Mouse (Mus musculus) embryonic facial prominence, embryonic 15.5 days (tissue): ENCODE results near the gene Pbx4. TPM values are rescaled to one million over a fixed set of nuclear protein-coding genes. Genes with fewer than 3 reads are reported as not detected.

ENCODE experiments used
- ATAC-seq: fragments of 200-750 bp; cut with Nextera tagmentation; 2 replicates; pipeline ENCODE4 v1.8.0; 2017; ENCODE audit warnings: low read depth, moderate TSS enrichment; ENCODE audit not compliant: insufficient number of reproducible peaks, low FRiP score, low TSS enrichment
- H3K27ac ChIP-seq: fragments of 300-500 bp; sonication (generic); replicated peaks from 2 replicates; pipeline ENCODE4 v1.5.1; 2015; ENCODE audit warnings: mild to moderate bottlenecking, inconsistent platforms
- H3K27me3 ChIP-seq: fragments of 300-500 bp; sonication (generic); 2 replicates; pipeline ENCODE4 v1.6.1; 2015; ENCODE audit warnings: inconsistent platforms
- H3K36me3 ChIP-seq: fragments of 300-500 bp; sonication (generic); 2 replicates; pipeline ENCODE4 v1.6.1; 2015; ENCODE audit warnings: mild to moderate bottlenecking, inconsistent platforms
- H3K4me1 ChIP-seq: fragments of 300-500 bp; sonication (generic); 2 replicates; pipeline ENCODE4 v1.6.1; 2015; ENCODE audit warnings: inconsistent platforms
- H3K4me2 ChIP-seq: fragments of 300-500 bp; sonication (generic); replicated peaks from 2 replicates; pipeline ENCODE4 v1.6.1; 2015; ENCODE audit warnings: mild to moderate bottlenecking, inconsistent platforms
- H3K4me3 ChIP-seq: fragments of 300-500 bp; sonication (generic); replicated peaks from 2 replicates; pipeline ENCODE4 v1.5.1; 2015; ENCODE audit warnings: mild to moderate bottlenecking, inconsistent platforms
- H3K9ac ChIP-seq: fragments of 300-500 bp; sonication (generic); 2 replicates; pipeline ENCODE4 v1.6.1; 2015; ENCODE audit warnings: inconsistent platforms
- H3K9me3 ChIP-seq: fragments of 300-500 bp; sonication (generic); replicated peaks from 2 replicates; pipeline ENCODE4 v1.6.1; 2016; ENCODE audit warnings: inconsistent platforms
- WGBS: fragments of 180-500 bp; shearing (Covaris S2); methylation state at CpG from one replicate; pipeline ENCODE4 v1.1.7; 2015; 5-methylcytosine and 5-hydroxymethylcytosine counted together
- polyA plus RNA-seq: library from polyadenylated mRNA; unstranded; fragments of >200 nt; fragmentation: Nextera tagmentation; extraction: Ambion mirVana; gene quantifications from 2 replicates; pipeline ENCODE4 v1.2.1, GENCODE M21; 2015

Pbx4 gene
- polyA plus RNA-seq, 1 experiment from 2014 or later = 19.4 TPM

GRCm38 (mm10) chr8:69799261-69799660 lies 33.0 kb upstream of the Pbx4 start:
- Histone ChIP-seq H3K9ac (no peak overlapping the region), H3K9me3 (no peaks in the 10 kb centered on the region), H3K4me3 (no peak overlapping the region), H3K27ac (no peak overlapping the region), H3K4me2 (no peak overlapping the region), H3K36me3 (peaks cover 97% of the 10 kb centered on the region), H3K4me1 (no peaks in the 10 kb centered on the region), H3K27me3 (no peaks in the 10 kb centered on the region)
- no peak for ATAC-seq
- 92% methylated on average over 8 of the region's 8 CpGs for WGBS

DNA sequence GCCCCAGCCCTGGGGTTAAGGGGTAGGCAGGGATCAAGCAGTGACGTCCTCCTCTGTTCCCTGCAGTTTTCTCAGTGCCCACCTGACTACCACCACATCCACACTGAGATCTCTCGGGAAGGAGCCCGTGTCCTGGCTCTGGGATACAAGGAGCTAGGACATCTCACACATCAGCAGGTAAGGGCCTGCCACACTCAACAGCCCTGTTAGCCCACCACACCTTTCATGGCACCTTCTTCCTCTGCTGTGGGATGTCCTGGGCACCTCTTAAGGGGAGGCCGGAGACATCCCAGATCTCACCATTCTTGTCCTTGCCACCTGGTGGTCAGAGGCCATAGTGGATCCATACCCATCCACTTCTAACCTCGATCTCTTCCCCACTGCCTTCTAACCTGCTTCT lies 32.3 kb upstream of the Pbx4 start:
- no peaks in the 10 kb centered on the region for H3K4me1 ChIP-seq
- H3K4me3 ChIP-seq = no peak overlapping the region
- 91% methylated on average over 5 of the region's 5 CpGs for WGBS
- H3K9ac ChIP-seq = no peak overlapping the region
- H3K27ac ChIP-seq = no peak overlapping the region
- no peaks in the 10 kb centered on the region for H3K9me3 ChIP-seq
- no peak for ATAC-seq
- H3K4me2 ChIP-seq = no peak overlapping the region
- peaks cover 95% of the 10 kb centered on the region for H3K36me3 ChIP-seq
- no peaks in the 10 kb centered on the region for H3K27me3 ChIP-seq

DNA sequence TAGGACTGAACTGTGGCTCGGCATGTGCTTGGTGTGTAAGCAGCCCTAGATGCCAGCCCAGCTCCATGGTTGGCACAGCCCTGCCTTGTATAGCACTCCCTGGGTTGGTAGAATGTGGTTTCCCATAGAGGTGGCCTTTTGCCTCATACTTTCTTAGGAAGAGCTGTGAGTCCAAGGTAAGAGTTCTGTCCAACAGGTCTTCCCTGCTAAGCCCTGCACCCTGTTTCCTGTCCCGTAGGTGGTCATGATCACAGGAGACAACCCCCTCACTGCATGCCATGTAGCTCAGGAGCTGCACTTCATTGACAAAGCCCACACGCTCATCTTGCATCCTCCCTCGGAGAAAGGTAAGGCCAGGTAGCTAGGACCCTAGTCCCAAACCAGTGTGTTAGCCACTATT lies 30.5 kb upstream of the Pbx4 start:
- no peaks in the 10 kb centered on the region for H3K9me3 ChIP-seq
- no peak overlapping the region for H3K4me2 ChIP-seq
- H3K36me3 ChIP-seq = peaks cover 96% of the 10 kb centered on the region
- WGBS = 94% methylated on average over 4 of the region's 4 CpGs
- no peaks in the 10 kb centered on the region for H3K27me3 ChIP-seq
- H3K4me1 ChIP-seq = no peaks in the 10 kb centered on the region
- no peak overlapping the region for H3K9ac ChIP-seq
- ATAC-seq = no peak
- H3K4me3 ChIP-seq = no peak overlapping the region
- H3K27ac ChIP-seq = no peak overlapping the region

DNA sequence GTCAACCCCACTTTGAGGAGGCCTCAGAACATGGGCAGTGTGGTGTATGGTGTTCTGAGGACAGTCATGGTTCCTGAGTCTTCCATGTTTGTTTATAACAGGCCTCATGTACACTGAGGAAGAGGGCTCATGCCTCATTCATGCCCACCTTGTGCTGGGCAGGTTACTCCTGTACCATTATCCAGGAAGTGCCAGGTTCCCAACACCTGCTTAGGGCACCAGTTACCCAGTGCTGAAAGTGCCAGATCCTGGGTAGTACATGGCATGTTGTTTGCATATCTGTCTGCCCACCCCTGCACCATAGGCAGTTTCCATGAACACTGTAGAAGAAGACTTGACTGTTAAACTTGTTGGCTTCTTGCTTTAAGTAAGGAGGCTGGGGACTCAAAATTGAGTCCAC lies 30.1 kb upstream of the Pbx4 start:
- H3K36me3 ChIP-seq = peaks cover 96% of the 10 kb centered on the region
- H3K9me3 ChIP-seq = no peaks in the 10 kb centered on the region
- ATAC-seq = no peak

GRCm38 (mm10) chr8:69803366-69803765 lies 28.9 kb upstream of the Pbx4 start:
- Histone ChIP-seq H3K27ac (no peak overlapping the region), H3K36me3 (peaks cover 94% of the 10 kb centered on the region), H3K9ac (no peak overlapping the region), H3K4me1 (peaks cover 4% of the 10 kb centered on the region), H3K4me2 (no peak overlapping the region), H3K9me3 (no peaks in the 10 kb centered on the region), H3K27me3 (no peaks in the 10 kb centered on the region), H3K4me3 (no peak overlapping the region)
- 94% methylated on average over 7 of the region's 7 CpGs for WGBS
- no peak for ATAC-seq

More for the DNA sequence above, 30.1 kb upstream of the Pbx4 start:
- Histone ChIP-seq H3K27ac (no peak overlapping the region), H3K27me3 (no peaks in the 10 kb centered on the region), H3K4me2 (no peak overlapping the region), H3K4me3 (no peak overlapping the region), H3K4me1 (no peaks in the 10 kb centered on the region), H3K9ac (no peak overlapping the region)

DNA sequence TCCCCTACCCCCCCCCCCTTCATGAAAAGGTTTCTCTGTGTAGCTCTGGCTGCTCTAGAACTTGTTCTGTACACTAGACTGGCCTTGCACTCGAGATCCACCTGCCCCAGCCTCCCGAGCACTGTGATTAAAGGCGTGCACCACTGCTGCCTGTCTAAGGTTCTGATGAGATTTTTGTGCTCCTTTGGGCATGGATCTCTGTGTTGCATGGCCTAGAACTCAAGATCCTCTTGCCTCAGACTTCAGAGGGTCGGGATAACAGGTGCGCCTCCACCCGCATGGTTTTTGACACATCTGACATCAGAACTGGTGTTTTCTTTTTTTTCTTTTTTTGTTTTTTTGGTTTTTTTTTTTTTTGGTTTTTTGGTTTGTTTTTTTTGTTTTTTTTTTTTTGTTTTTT lies 27.8 kb upstream of the Pbx4 start:
- peaks cover 82% of the 10 kb centered on the region for H3K36me3 ChIP-seq
- H3K27me3 ChIP-seq = no peaks in the 10 kb centered on the region
- H3K4me1 ChIP-seq = peaks cover 13% of the 10 kb centered on the region
- 86% methylated on average over 6 of the region's 6 CpGs for WGBS
- no peak overlapping the region for H3K27ac ChIP-seq
- no peak overlapping the region for H3K9ac ChIP-seq
- H3K4me3 ChIP-seq = no peak overlapping the region
- no peak for ATAC-seq
- no peak overlapping the region for H3K4me2 ChIP-seq
- H3K9me3 ChIP-seq = no peaks in the 10 kb centered on the region

DNA sequence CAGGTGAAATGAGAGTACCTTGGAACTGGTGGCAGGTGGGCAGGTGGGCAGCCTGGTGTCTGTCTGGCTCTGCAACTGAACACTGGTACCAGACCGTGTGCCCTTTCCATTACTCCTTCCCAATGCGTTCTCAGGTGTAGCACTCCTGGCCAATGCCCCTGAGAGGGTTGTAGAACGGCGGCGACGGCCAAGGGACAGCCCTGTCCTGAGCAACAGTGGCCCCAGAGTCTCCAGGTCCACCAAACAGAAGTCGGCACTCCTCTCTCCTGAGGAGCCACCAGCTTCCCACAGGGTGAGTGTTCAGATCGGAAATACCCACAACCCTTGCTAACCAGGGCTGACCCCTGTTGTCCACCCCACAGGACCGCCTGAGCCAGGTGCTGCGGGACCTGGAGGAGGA lies 27.2 kb upstream of the Pbx4 start:
- no peak overlapping the region for H3K4me2 ChIP-seq
- no peaks in the 10 kb centered on the region for H3K9me3 ChIP-seq
- H3K4me1 ChIP-seq = peaks cover 13% of the 10 kb centered on the region
- WGBS = 88% methylated on average over 10 of the region's 10 CpGs
- no peak overlapping the region for H3K27ac ChIP-seq
- no peak for ATAC-seq
- no peak overlapping the region for H3K9ac ChIP-seq
- no peak overlapping the region for H3K4me3 ChIP-seq
- peaks cover 76% of the 10 kb centered on the region for H3K36me3 ChIP-seq
- no peaks in the 10 kb centered on the region for H3K27me3 ChIP-seq

DNA sequence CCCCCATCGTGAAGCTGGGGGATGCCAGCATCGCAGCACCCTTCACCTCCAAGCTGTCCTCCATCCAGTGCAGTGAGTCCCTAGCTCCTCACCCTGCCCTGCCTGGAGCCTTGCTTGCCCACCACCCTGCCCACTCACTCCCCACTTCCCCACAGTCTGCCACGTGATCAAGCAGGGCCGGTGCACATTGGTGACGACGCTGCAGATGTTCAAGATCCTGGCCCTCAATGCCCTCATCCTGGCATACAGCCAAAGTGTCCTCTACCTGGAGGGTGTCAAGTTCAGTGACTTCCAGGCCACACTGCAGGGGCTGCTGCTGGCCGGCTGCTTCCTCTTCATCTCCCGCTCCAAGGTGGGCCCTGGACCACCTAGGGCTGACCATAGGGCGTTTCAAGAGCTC lies 26.8 kb upstream of the Pbx4 start:
- H3K27me3 ChIP-seq = no peaks in the 10 kb centered on the region
- no peaks in the 10 kb centered on the region for H3K9me3 ChIP-seq
- no peak overlapping the region for H3K9ac ChIP-seq
- no peak for ATAC-seq
- H3K27ac ChIP-seq = no peak overlapping the region
- WGBS = 92% methylated on average over 9 of the region's 9 CpGs
- H3K4me2 ChIP-seq = no peak overlapping the region
- no peak overlapping the region for H3K4me3 ChIP-seq
- H3K36me3 ChIP-seq = peaks cover 72% of the 10 kb centered on the region
- peaks cover 13% of the 10 kb centered on the region for H3K4me1 ChIP-seq

DNA sequence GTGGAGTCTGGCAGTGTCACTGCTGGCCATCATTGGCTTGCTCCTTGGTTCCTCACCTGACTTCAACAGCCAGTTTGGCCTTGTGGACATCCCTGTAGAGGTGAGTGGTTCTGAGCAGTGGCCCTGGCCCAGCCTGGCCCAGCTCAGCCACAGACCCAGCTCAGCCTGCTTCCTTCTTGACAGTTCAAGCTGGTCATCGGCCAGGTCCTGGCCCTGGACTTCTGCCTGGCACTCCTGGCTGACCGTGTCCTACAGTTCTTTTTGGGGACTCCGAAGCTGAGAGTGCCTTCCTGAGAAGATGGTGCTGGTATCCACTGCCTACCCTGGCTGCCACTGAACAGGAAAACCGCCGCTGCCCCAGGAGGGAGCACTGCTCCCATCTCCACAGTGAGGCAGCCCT lies 25.1 kb upstream of the Pbx4 start:
- Histone ChIP-seq H3K27me3 (no peaks in the 10 kb centered on the region), H3K9me3 (no peaks in the 10 kb centered on the region), H3K4me2 (no peak overlapping the region), H3K4me3 (no peak overlapping the region), H3K4me1 (peaks cover 13% of the 10 kb centered on the region), H3K9ac (no peak overlapping the region), H3K36me3 (peaks cover 67% of the 10 kb centered on the region), H3K27ac (no peak overlapping the region)
- no peak for ATAC-seq
- 94% methylated on average over 5 of the region's 5 CpGs for WGBS

DNA sequence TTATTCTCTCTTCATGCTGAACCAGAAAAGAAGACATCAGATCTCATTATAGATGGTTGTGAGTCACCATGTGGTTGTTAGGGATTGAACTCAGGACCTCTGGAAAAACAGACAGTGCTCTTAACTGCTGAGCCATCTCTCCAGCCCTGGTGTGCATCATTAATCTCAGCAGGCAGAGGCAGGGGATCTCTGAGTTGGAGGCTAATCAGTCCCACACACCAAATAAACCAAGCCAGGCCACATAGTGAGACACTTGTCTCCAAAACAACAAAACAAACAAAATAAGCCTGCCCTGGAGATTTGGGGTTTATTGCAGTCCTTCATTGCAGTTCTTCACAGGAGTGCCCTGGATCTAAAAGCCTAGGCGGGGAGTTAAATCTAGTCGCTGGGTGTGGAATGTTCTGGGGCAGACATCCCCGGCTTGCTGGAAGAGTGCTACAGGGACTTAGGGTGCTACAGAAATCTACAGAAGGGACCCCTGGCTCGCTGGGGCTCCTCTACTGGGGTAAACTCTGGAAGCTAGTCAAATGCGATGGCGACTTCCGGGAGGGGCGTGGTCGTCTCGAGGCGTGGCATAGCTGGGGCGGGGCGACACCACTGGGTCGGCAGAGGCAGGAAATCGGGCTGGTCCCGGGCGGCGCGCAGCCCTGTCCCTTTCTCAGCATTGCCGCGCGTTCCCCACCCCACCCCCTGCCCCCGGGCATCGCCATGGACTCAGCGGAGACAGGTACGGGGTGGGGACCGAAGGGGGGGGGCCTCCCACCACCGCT lies 24.0 kb upstream of the Pbx4 start, which contains the start of gene Gmip:
Gmip (plus strand) TSS at position 586 of the 770 bp plus-strand sequence.
- Histone ChIP-seq H3K27ac (0 out of 2 replicates have a peak within 1 kb of the TSS, but pooled peaks have one; percentile 30), H3K9ac (peak within 1 kb of the TSS; percentile 15), H3K4me1 (peaks cover 13% of the 10 kb centered on the region), H3K36me3 (peaks cover 57% of the 10 kb centered on the region), H3K4me2 (peak within 1 kb of the TSS; percentile 78), H3K4me3 (peak within 1 kb of the TSS; percentile 54), H3K9me3 (no peaks in the 10 kb centered on the region), H3K27me3 (no peaks in the 10 kb centered on the region)
- peak; percentile 61; the same call in 1 of the 2 replicates for ATAC-seq
- WGBS = 5% methylated on average over 28 of the region's 28 CpGs

DNA sequence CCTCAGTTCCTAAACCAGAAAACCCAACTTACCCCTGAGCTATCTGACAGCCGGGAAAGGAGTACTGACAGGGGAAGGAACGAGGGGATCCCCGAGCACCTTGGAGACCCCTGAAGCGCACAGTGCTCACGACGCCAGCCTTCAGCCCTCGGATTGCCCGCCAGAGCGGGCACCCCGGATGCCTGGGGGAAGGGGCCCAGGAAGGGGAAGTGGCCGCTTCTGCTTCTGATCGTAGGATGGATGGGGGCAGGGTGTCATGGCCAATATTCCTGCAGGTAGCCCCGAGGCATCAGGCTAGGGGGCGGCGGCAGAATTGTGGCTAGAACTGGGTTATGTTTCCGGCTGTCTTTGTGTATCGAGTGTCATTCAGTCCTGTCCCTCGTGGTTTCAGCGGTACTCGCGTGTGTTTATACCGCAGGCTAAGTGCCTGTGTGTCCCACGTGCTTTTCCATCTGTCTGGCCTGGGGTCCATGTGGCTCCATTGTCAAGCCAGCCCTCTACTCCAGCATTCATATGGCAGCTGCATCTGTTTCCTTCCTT lies 23.4 kb upstream of the Pbx4 start:
- Histone ChIP-seq H3K4me1 (peaks cover 13% of the 10 kb centered on the region), H3K36me3 (peaks cover 55% of the 10 kb centered on the region), H3K27ac (0 out of 2 replicates have a peak overlapping the region, but pooled peaks have one; percentile 28), H3K27me3 (no peaks in the 10 kb centered on the region), H3K4me2 (peak overlapping the region; percentile 78), H3K4me3 (peak overlapping the region; percentile 54), H3K9me3 (no peaks in the 10 kb centered on the region), H3K9ac (peak overlapping the region; percentile 15)
- ATAC-seq = peak; percentile 46; the same call in 1 of the 2 replicates
- WGBS = 0% methylated on average over 23 of the region's 23 CpGs

GRCm38 (mm10) chr8:69809820-69810219 lies 22.5 kb upstream of the Pbx4 start:
- Histone ChIP-seq H3K4me1 (peaks cover 13% of the 10 kb centered on the region), H3K9ac (no peak overlapping the region), H3K9me3 (no peaks in the 10 kb centered on the region), H3K27ac (no peak overlapping the region), H3K27me3 (no peaks in the 10 kb centered on the region), H3K36me3 (peaks cover 54% of the 10 kb centered on the region), H3K4me3 (no peak overlapping the region), H3K4me2 (no peak overlapping the region)
- 53% methylated on average over 3 of the region's 3 CpGs for whole genome bisulfite sequencing
- ATAC-seq = no peak
